Mouse (Mus musculus): ENCODE measurements around the gene Plcb2. TPM values are rescaled to one million over a fixed set of nuclear protein-coding genes. Genes with fewer than 3 reads are reported as not detected.
A peak's percentile ranks its signal among the peaks of the same experiment; 100 is the strongest.

Gene Plcb2
- polyA plus RNA-seq, 1 experiment from 2014 or later: 0.32 TPM

DNA sequence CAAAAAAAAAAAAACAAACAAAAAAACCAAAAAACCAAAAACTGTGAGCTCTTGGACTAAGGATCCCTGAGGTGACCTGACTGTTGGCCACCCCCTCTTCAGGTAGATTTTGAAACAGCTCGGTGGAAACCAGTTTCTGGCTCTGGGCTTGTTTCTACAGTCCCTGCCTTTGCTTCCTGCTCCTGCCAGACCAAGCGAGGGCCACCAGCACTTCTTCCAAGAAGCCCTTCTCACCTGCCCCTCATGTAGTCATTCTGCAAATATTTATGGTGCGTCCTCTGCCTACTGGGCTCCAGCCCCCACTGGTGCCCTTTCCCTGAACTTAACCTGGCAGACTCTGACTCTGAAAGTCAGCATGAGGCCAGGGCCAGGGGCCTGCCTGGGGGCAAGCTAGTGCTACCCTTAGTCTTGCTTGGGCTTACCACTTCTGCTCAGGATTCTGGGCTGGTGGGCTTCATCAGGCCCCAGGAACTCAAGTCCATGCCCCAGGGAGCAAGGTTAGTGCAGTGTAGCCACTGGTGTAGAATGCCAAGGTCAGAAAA is 63.2 kb downstream of the Plcb2 start:
- no peak for DNase-seq (ENCODE audit: low spot score)
- no peak for ATAC-seq (ENCODE audit: low FRiP score)
- no peaks in the 10 kb centered on the region for H3K9me3 ChIP-seq (ENCODE audit: control insufficient read depth, low read length)
- peaks cover 5% of the 10 kb centered on the region; the same call in 1 of the 2 replicates for H3K4me1 ChIP-seq (replicated peaks; ENCODE audit: control insufficient read depth, insufficient read depth, low read length)
- H3K4me3 ChIP-seq (ENCODE audit: low read depth, low read length): no peak overlapping the region
- no peak overlapping the region for H3K4me2 ChIP-seq (replicated peaks; ENCODE audit: low read depth, low read length)
- H3K27ac ChIP-seq (ENCODE audit: low read depth, low read length): no peak overlapping the region
- H3K9ac ChIP-seq (ENCODE audit: low read depth, low read length): no peak overlapping the region
- H3K36me3 ChIP-seq (ENCODE audit: control insufficient read depth, insufficient read depth, low read length): no peaks in the 10 kb centered on the region
- WGBS: 80% methylated on average over 3 of the region's 3 CpGs
- peaks cover 20% of the 10 kb centered on the region for H3K27me3 ChIP-seq (ENCODE audit: control insufficient read depth, insufficient read depth, low read length)

DNA sequence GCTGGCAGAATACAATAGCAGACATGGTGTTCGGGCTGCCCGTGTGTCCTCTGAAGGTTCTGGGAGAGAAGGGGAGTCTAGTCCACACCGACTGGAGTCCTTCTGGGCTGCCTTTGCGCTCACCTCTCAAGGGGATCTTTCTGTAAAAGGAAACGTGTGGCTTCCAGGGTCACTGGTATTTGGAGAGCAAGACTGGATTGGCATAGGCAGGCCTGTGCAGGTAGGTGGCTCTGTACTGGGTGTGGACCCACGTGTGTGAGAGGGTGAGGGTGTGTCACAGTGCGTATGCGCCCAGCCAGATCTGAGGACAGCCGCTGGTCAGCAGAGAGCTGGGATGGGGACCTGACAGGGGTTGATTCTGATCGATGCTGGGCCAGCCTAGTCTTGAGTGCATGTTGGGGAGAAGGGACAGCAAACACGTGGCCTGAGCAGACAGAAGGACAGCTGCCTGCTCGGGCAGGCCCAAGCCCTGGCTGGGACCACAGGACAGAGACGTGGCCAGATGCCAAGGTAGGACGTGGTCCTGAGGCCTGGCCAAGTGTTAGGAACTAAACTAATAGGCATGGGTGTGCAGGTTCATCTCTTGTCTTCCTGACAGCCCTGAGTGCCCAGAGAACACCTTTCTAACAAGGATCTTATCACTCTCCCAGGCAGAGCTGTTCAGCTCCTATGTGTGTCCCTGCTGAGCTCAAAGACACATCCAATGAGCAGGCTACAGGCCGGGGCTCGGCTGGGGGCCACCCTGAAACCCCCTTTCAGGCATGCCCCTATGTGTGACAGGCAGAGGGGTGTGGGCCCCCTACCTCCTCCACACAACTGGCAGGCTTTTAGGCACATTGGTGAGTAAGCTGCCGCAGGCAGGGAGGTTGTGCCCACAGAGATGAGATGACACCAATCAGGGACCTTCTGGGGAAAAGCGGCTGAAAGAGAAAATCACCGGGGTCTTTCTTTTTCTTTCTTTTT is 64.2 kb downstream of the Plcb2 start:
- H3K27me3 ChIP-seq (ENCODE audit: control insufficient read depth, insufficient read depth, low read length): peaks cover 20% of the 10 kb centered on the region
- peak overlapping the region; percentile 61 for H3K4me2 ChIP-seq (replicated peaks; ENCODE audit: low read depth, low read length)
- no peak overlapping the region for H3K9ac ChIP-seq (ENCODE audit: low read depth, low read length)
- H3K9me3 ChIP-seq (ENCODE audit: control insufficient read depth, low read length): no peaks in the 10 kb centered on the region
- H3K4me3 ChIP-seq (ENCODE audit: low read depth, low read length): peak overlapping the region; percentile 33; the same call in 1 of the 2 replicates
- 46% methylated on average over 19 of the region's 19 CpGs for WGBS
- H3K4me1 ChIP-seq (replicated peaks; ENCODE audit: control insufficient read depth, insufficient read depth, low read length): peaks cover 5% of the 10 kb centered on the region; the same call in 1 of the 2 replicates
- DNase-seq (ENCODE audit: low spot score) (peak; percentile 31), ATAC-seq (ENCODE audit: low FRiP score) (peak; percentile 33; the same call in 1 of the 2 replicates)
- no peaks in the 10 kb centered on the region for H3K36me3 ChIP-seq (ENCODE audit: control insufficient read depth, insufficient read depth, low read length)
- no peak overlapping the region for H3K27ac ChIP-seq (ENCODE audit: low read depth, low read length)

DNA sequence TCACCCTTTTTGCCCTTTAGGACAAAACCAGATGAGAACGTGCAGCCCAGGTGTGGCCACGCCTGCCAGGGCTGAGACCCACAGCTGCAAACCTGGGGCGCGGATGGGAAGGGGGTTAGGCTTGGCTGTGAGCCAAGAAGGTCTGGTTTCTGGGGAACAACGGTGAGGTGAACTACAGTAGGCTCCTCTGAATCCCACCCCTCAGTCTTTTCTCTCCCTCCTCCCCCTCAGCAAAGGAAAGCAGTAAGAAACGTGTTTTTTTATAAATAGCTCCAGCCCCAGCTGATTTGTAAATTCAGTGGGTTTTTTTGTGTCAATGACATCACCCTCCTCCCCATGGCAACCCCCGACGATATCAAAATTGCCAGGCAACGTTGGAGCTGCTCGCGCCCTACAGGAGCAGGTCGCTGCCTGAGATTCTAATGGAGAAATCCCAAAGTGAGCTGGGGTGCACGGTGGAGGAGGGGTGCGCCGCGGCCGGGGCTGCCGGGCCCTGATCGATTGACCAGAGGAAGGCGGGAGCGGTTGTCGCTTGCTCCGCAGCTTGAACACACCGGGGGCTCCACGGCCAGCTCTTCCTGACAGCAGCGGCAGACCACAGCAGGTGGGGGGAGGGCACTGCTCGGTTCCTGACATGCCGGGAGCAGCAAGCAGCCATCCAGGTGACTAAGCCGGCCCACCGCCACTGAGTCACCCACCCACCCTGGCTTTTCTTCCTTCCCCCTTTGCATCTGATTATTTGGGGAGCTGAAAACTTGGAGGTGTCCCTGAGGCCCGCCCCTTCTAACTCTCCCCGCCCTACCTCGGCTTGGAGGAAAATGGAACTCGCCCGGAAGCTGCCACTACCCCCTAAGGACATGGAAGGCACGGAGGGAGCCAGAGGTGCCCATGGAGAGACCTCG is 65.1 kb downstream of the Plcb2 start, which contains the start of gene Pak6:
Gene Pak6, plus strand, starts transcription at position 402 of the 902 bp plus-strand sequence.
- H3K27me3 ChIP-seq (ENCODE audit: control insufficient read depth, insufficient read depth, low read length): peaks cover 20% of the 10 kb centered on the region
- H3K27ac ChIP-seq (ENCODE audit: low read depth, low read length): no peak within 1 kb of the TSS
- H3K9ac ChIP-seq (ENCODE audit: low read depth, low read length): peak within 1 kb of the TSS; percentile 35
- no peaks in the 10 kb centered on the region for H3K9me3 ChIP-seq (ENCODE audit: control insufficient read depth, low read length)
- H3K4me2 ChIP-seq (replicated peaks; ENCODE audit: low read depth, low read length): peak within 1 kb of the TSS; percentile 61
- 2% methylated on average over 35 of the region's 37 CpGs for WGBS
- H3K4me1 ChIP-seq (replicated peaks; ENCODE audit: control insufficient read depth, insufficient read depth, low read length): peaks cover 5% of the 10 kb centered on the region; the same call in 1 of the 2 replicates
- H3K36me3 ChIP-seq (ENCODE audit: control insufficient read depth, insufficient read depth, low read length): no peaks in the 10 kb centered on the region
- peak; percentile 52 for DNase-seq (ENCODE audit: low spot score)
- ATAC-seq (ENCODE audit: low FRiP score): peak; percentile 38
- peak within 1 kb of the TSS; percentile 33 for H3K4me3 ChIP-seq (ENCODE audit: low read depth, low read length)

DNA sequence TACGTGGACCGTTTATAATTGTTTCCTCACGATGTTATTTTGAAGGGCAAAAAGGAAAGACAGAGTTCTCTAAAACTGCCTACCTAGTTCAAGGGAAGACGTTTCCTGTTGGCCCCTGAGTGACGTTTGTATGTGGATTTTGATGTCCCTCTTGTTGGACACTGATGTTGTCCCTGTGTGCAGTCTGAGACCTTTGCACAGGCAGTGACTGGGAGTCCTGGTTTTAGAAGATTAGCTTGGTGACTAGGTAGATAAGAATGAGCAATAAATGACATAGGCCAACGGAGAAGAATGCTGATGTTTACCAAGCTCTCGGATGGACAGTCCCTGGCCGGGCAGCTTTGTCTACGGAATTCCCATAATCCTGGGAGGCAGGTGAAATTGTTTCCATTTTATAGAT is 66.3 kb downstream of the Plcb2 start:
- Histone ChIP-seq H3K9ac (ENCODE audit: low read depth, low read length) (no peak overlapping the region), H3K36me3 (ENCODE audit: control insufficient read depth, insufficient read depth, low read length) (no peaks in the 10 kb centered on the region), H3K4me2 (replicated peaks; ENCODE audit: low read depth, low read length) (no peak overlapping the region), H3K4me3 (ENCODE audit: low read depth, low read length) (no peak overlapping the region), H3K27ac (ENCODE audit: low read depth, low read length) (no peak overlapping the region), H3K27me3 (ENCODE audit: control insufficient read depth, insufficient read depth, low read length) (peaks cover 20% of the 10 kb centered on the region), H3K4me1 (replicated peaks; ENCODE audit: control insufficient read depth, insufficient read depth, low read length) (peaks cover 5% of the 10 kb centered on the region; the same call in 1 of the 2 replicates), H3K9me3 (ENCODE audit: control insufficient read depth, low read length) (no peaks in the 10 kb centered on the region)
- WGBS: 80% methylated on average over 9 of the region's 9 CpGs
- ATAC-seq (ENCODE audit: low FRiP score): no peak
- no peak for DNase-seq (ENCODE audit: low spot score)

DNA sequence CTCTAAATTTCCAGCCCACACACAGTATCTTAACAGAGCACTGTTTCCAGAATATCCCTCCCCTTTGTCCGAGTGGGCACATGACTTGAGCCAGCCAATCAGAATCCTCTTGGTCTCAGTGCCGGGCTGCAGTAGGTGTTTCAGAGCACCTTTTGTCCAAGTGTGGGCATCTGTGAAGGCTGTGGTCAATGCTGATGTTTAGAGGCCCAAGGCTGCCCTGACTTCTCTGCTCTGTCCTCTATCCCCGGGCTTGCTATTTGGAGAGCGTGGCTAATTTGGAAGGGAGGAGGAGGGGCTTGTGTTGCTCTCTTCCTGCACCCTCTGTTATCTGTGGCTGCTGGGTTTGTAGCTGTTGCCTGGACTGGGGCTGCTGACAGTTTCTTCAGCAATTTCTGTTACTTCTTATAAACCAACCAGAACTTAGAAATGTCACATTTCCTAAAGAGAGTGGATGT is 68.2 kb downstream of the Plcb2 start:
- H3K4me1 ChIP-seq (replicated peaks; ENCODE audit: control insufficient read depth, insufficient read depth, low read length): peaks cover 5% of the 10 kb centered on the region; the same call in 1 of the 2 replicates
- 0% methylated on average over 4 of the region's 4 CpGs for WGBS
- H3K4me2 ChIP-seq (replicated peaks; ENCODE audit: low read depth, low read length): peak overlapping the region; percentile 52
- DNase-seq (ENCODE audit: low spot score): peak; percentile 72
- peak overlapping the region; percentile 55 for H3K9ac ChIP-seq (ENCODE audit: low read depth, low read length)
- peak overlapping the region; percentile 26 for H3K4me3 ChIP-seq (ENCODE audit: low read depth, low read length)
- peak; percentile 79 for ATAC-seq (ENCODE audit: low FRiP score)
- H3K9me3 ChIP-seq (ENCODE audit: control insufficient read depth, low read length): no peaks in the 10 kb centered on the region
- H3K27me3 ChIP-seq (ENCODE audit: control insufficient read depth, insufficient read depth, low read length): peaks cover 20% of the 10 kb centered on the region
- peak overlapping the region; percentile 47; the same call in 1 of the 2 replicates for H3K27ac ChIP-seq (ENCODE audit: low read depth, low read length)
- no peaks in the 10 kb centered on the region for H3K36me3 ChIP-seq (ENCODE audit: control insufficient read depth, insufficient read depth, low read length)

DNA sequence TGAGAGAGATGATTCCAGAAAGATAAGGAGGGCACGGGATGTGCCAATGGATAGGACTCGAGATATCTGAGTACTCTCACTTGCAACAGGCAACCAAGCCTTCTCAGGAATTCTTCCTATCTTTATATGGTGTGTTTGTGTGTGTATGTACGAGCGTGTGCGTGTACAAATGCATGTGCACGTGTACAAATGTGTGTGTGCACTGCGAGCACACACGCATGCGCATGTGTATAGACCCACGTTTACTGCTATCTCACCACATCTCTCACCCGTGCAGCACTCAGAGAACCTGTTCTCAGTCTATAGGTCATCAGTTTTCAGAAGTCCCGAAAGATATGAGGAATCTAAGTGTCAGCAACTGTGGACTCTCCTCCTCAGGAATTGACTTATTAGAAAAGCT is 68.7 kb downstream of the Plcb2 start:
- H3K4me3 ChIP-seq (ENCODE audit: low read depth, low read length): no peak overlapping the region
- no peaks in the 10 kb centered on the region for H3K36me3 ChIP-seq (ENCODE audit: control insufficient read depth, insufficient read depth, low read length)

DNA sequence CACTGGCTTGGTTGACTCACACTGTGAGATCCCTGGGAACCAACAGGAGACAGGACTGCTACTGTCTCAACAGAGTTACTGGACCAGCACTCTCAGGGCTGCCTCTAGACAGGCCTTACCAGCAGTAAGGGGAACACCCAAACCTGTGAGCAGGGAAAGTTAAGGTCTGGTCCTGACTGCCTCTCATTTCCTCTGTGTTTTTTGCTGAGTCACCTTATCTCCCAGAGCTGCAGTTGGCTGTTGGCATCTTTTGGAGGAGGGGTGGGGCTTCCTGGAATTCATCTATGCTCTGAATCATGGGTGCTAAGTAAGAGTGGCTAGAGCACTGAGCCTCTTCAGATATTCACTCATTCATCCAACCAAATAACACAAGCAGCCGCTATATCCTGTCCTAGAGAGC is 69.2 kb downstream of the Plcb2 start:
- Histone ChIP-seq H3K4me3 (ENCODE audit: low read depth, low read length) (no peak overlapping the region), H3K9me3 (ENCODE audit: control insufficient read depth, low read length) (no peaks in the 10 kb centered on the region), H3K27ac (ENCODE audit: low read depth, low read length) (no peak overlapping the region), H3K4me2 (replicated peaks; ENCODE audit: low read depth, low read length) (no peak overlapping the region), H3K27me3 (ENCODE audit: control insufficient read depth, insufficient read depth, low read length) (peaks cover 17% of the 10 kb centered on the region), H3K9ac (ENCODE audit: low read depth, low read length) (no peak overlapping the region), H3K36me3 (ENCODE audit: control insufficient read depth, insufficient read depth, low read length) (no peaks in the 10 kb centered on the region), H3K4me1 (replicated peaks; ENCODE audit: control insufficient read depth, insufficient read depth, low read length) (peaks cover 5% of the 10 kb centered on the region; the same call in 1 of the 2 replicates)
- DNase-seq (ENCODE audit: low spot score) (no peak), ATAC-seq (ENCODE audit: low FRiP score) (no peak)
- 78% methylated on average over 1 of the region's 1 CpGs for WGBS

More for the DNA sequence above, 68.7 kb downstream of the Plcb2 start:
- 86% methylated on average over 12 of the region's 12 CpGs for WGBS
- ATAC-seq (ENCODE audit: low FRiP score) (peak; percentile 7; the same call in 1 of the 2 replicates), DNase-seq (ENCODE audit: low spot score) (no peak)
- peak overlapping the region; percentile 55 for H3K9ac ChIP-seq (ENCODE audit: low read depth, low read length)
- H3K27me3 ChIP-seq (ENCODE audit: control insufficient read depth, insufficient read depth, low read length): peaks cover 20% of the 10 kb centered on the region
- H3K4me2 ChIP-seq (replicated peaks; ENCODE audit: low read depth, low read length): peak overlapping the region; percentile 52; the same call in 1 of the 2 replicates
- peaks cover 5% of the 10 kb centered on the region; the same call in 1 of the 2 replicates for H3K4me1 ChIP-seq (replicated peaks; ENCODE audit: control insufficient read depth, insufficient read depth, low read length)
- H3K27ac ChIP-seq (ENCODE audit: low read depth, low read length): peak overlapping the region; percentile 47; the same call in 1 of the 2 replicates
- no peaks in the 10 kb centered on the region for H3K9me3 ChIP-seq (ENCODE audit: control insufficient read depth, low read length)

DNA sequence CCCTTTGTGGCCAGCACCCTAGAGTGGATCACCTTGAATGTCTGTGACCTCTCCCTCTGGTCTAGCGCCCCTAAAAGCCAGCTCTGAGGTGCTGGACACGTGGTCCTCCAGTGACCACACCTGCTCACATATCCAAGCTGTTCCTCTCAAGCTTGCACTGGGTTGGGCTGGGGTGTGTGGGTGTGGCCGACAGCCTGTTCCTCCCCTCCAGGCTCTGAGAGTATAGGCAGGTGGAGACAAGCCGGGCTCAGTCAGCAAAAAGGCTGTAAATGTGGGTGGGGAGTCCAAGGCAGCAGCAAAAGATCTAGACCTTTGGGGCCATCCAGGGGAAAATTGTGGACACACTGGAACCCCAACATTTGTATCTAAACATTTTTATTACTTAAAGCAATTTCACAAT is 69.8 kb downstream of the Plcb2 start:
- ATAC-seq (ENCODE audit: low FRiP score) (no peak), DNase-seq (ENCODE audit: low spot score) (no peak)
- no peak overlapping the region for H3K4me2 ChIP-seq (replicated peaks; ENCODE audit: low read depth, low read length)
- H3K36me3 ChIP-seq (ENCODE audit: control insufficient read depth, insufficient read depth, low read length): no peaks in the 10 kb centered on the region
- 46% methylated on average over 4 of the region's 4 CpGs for WGBS
- H3K4me3 ChIP-seq (ENCODE audit: low read depth, low read length): no peak overlapping the region
- H3K9ac ChIP-seq (ENCODE audit: low read depth, low read length): no peak overlapping the region
- no peaks in the 10 kb centered on the region for H3K9me3 ChIP-seq (ENCODE audit: control insufficient read depth, low read length)
- H3K4me1 ChIP-seq (replicated peaks; ENCODE audit: control insufficient read depth, insufficient read depth, low read length): peaks cover 5% of the 10 kb centered on the region; the same call in 1 of the 2 replicates
- H3K27me3 ChIP-seq (ENCODE audit: control insufficient read depth, insufficient read depth, low read length): peaks cover 11% of the 10 kb centered on the region
- no peak overlapping the region for H3K27ac ChIP-seq (ENCODE audit: low read depth, low read length)

All from hindbrain, embryonic 11.5 days (tissue).